Mouse (Mus musculus) CH12.LX (cell line): ENCODE data around the gene Lss. TPM values are rescaled to one million over a fixed set of nuclear protein-coding genes. Genes with fewer than 3 reads are reported as not detected.

ENCODE experiments used
- DNase-seq: peaks from one replicate; pipeline ENCODE4 v3.0.0-alpha.2; 2013; ENCODE audit errors: extremely low read depth
- H3K27ac ChIP-seq: 2 replicates; pipeline ENCODE4 v1.5.1; 2012; ENCODE audit warnings: low read depth, mild to moderate bottlenecking, control low read depth, moderate library complexity; ENCODE audit not compliant: insufficient read depth
- H3K27me3 ChIP-seq: replicated peaks from 2 replicates; pipeline ENCODE3; 2012; ENCODE audit warnings: inconsistent platforms
- H3K36me3 ChIP-seq, 2 experiments: replicated peaks in 1 of 2; 2 replicates each; pipeline versions ENCODE3 to v1.6.1; 2012; ENCODE audit warnings: inconsistent platforms in 1 of 2, low read length in 1 of 2, mild to moderate bottlenecking in 1 of 2, mixed read lengths in 1 of 2, moderate library complexity in 1 of 2; ENCODE audit not compliant: control insufficient read depth in 1 of 2, insufficient read depth in 1 of 2
- H3K4me1 ChIP-seq, 2 experiments: 2 replicates each; pipeline ENCODE4 v1.6.1; 2012; ENCODE audit warnings: inconsistent platforms in 1 of 2, moderate library complexity in 1 of 2; ENCODE audit not compliant: insufficient read depth in 2 of 2, control insufficient read depth in 1 of 2
- H3K4me2 ChIP-seq: 2 replicates; pipeline ENCODE4 v1.6.1; 2012; ENCODE audit warnings: low read depth, mild to moderate bottlenecking, control low read depth; ENCODE audit not compliant: poor library complexity, insufficient read depth, severe bottlenecking
- H3K4me3 ChIP-seq, 3 experiments: fragments of 150-350 bp in 1 of 3; sonication (generic) in 1 of 3; replicated peaks in 1 of 3; 2 replicates each; pipeline versions ENCODE3 to v1.5.1; 2011 to 2012; ENCODE audit warnings: low read depth in 2 of 3, low read length in 2 of 3, mild to moderate bottlenecking in 2 of 3, moderate library complexity in 2 of 3, control low read depth in 1 of 3, improper control_type of control experiment in 1 of 3, inconsistent platforms in 1 of 3, mixed read lengths in 1 of 3; ENCODE audit not compliant: poor library complexity in 1 of 3
- H3K79me2 ChIP-seq: replicated peaks from 2 replicates; pipeline ENCODE4 v1.6.1; 2012; ENCODE audit warnings: mild to moderate bottlenecking, moderate library complexity; ENCODE audit not compliant: control insufficient read depth, poor library complexity, insufficient read depth, severe bottlenecking; ENCODE audit errors: extremely low read depth
- H3K9ac ChIP-seq: 2 replicates; pipeline ENCODE4 v1.6.1; 2012; ENCODE audit warnings: low read depth, mild to moderate bottlenecking, control low read depth, moderate library complexity; ENCODE audit not compliant: insufficient read depth
- H3K9me3 ChIP-seq: replicated peaks from 2 replicates; pipeline ENCODE3; 2012; ENCODE audit warnings: low read length, inconsistent platforms, mixed read lengths
- BHLHE40 ChIP-seq: IDR thresholded peaks from 2 replicates; pipeline ENCODE4 v1.6.1; 2011; ENCODE audit warnings: mild to moderate bottlenecking, low read depth, low read length, improper control_type of control experiment
- E2F4 ChIP-seq: IDR thresholded peaks from 2 replicates; pipeline ENCODE4 v1.6.1; 2011; ENCODE audit warnings: low read depth, low read length, improper control_type of control experiment; ENCODE audit not compliant: insufficient replicate concordance
- ELF1 ChIP-seq: IDR thresholded peaks from 2 replicates; pipeline ENCODE4 v1.6.1; 2014; ENCODE audit warnings: low read depth, mild to moderate bottlenecking, inconsistent platforms, low read length, improper control_type of control experiment
- EP300 ChIP-seq: IDR thresholded peaks from 2 replicates; pipeline ENCODE4 v1.6.1; 2011; ENCODE audit warnings: low read length, improper control_type of control experiment
- GABPA ChIP-seq: IDR thresholded peaks from 2 replicates; pipeline ENCODE4 v1.6.1; 2012; ENCODE audit warnings: low read depth, low read length, improper control_type of control experiment, inconsistent platforms; ENCODE audit not compliant: insufficient replicate concordance
- HCFC1 ChIP-seq: IDR thresholded peaks from 2 replicates; pipeline ENCODE4 v1.6.1; 2012; ENCODE audit warnings: low read depth, mild to moderate bottlenecking, inconsistent platforms, low read length, improper control_type of control experiment
- JUND ChIP-seq: conservative IDR thresholded peaks from 2 replicates; pipeline ENCODE4 v1.6.1; 2011; ENCODE audit warnings: low read depth, low read length, improper control_type of control experiment
- KAT2A ChIP-seq: IDR thresholded peaks from 2 replicates; pipeline ENCODE4 v1.6.1; 2012; ENCODE audit warnings: low read length, improper control_type of control experiment, inconsistent platforms; ENCODE audit not compliant: insufficient replicate concordance
- MAZ ChIP-seq: IDR thresholded peaks from 2 replicates; pipeline ENCODE4 v1.6.1; 2012; ENCODE audit warnings: low read depth, mild to moderate bottlenecking, inconsistent platforms, low read length, improper control_type of control experiment, moderate library complexity
- MEF2A ChIP-seq: IDR thresholded peaks from 2 replicates; pipeline ENCODE4 v1.6.1; 2014; ENCODE audit warnings: low read depth, mild to moderate bottlenecking, inconsistent platforms, low read length, improper control_type of control experiment, borderline replicate concordance
- MXI1 ChIP-seq: IDR thresholded peaks from 2 replicates; pipeline ENCODE4 v1.6.1; 2011; ENCODE audit warnings: mild to moderate bottlenecking, low read depth, low read length, improper control_type of control experiment
- MYC ChIP-seq: IDR thresholded peaks from 2 replicates; pipeline ENCODE4 v1.6.1; 2011; ENCODE audit warnings: low read depth, mild to moderate bottlenecking, improper control_type of control experiment, low read length
- NELFE ChIP-seq: IDR thresholded peaks from 2 replicates; pipeline ENCODE4 v1.6.1; 2011; ENCODE audit warnings: low read depth, low read length, improper control_type of control experiment
- NRF1 ChIP-seq: IDR thresholded peaks from 2 replicates; pipeline ENCODE4 v1.6.1; 2014; ENCODE audit warnings: low read depth, mild to moderate bottlenecking, inconsistent platforms, low read length, improper control_type of control experiment, moderate library complexity
- PAX5 ChIP-seq: IDR thresholded peaks from 2 replicates; pipeline ENCODE4 v1.6.1; 2012; ENCODE audit warnings: low read length, inconsistent platforms, mixed read lengths
- POLR2AphosphoS2 ChIP-seq: IDR thresholded peaks from 2 replicates; pipeline ENCODE4 v1.6.1; 2011; ENCODE audit warnings: low read depth, low read length, improper control_type of control experiment
- RAD21 ChIP-seq: IDR thresholded peaks from 2 replicates; pipeline ENCODE4 v1.6.1; 2011; ENCODE audit warnings: low read depth, mild to moderate bottlenecking, low read length, improper control_type of control experiment, moderate library complexity
- SIN3A ChIP-seq: IDR thresholded peaks from 2 replicates; pipeline ENCODE4 v1.6.1; 2012; ENCODE audit warnings: low read length, improper control_type of control experiment, inconsistent platforms
- SMC3 ChIP-seq: IDR thresholded peaks from 2 replicates; pipeline ENCODE4 v1.6.1; 2011; ENCODE audit warnings: low read depth, low read length, improper control_type of control experiment
- TBP ChIP-seq: conservative IDR thresholded peaks from 2 replicates; pipeline ENCODE4 v1.6.1; 2011; ENCODE audit warnings: low read depth, low read length, improper control_type of control experiment
- UBTF ChIP-seq: IDR thresholded peaks from 2 replicates; pipeline ENCODE4 v1.6.1; 2012; ENCODE audit warnings: low read depth, mild to moderate bottlenecking, inconsistent platforms, low read length, improper control_type of control experiment, moderate library complexity
- USF2 ChIP-seq: conservative IDR thresholded peaks from 2 replicates; pipeline ENCODE4 v1.6.1; 2011; ENCODE audit warnings: low read depth, low read length, improper control_type of control experiment
- ZC3H11A ChIP-seq: IDR thresholded peaks from 2 replicates; pipeline ENCODE4 v1.6.1; 2012; ENCODE audit warnings: low read depth, mild to moderate bottlenecking, inconsistent platforms, low read length, improper control_type of control experiment
- ZMIZ1 ChIP-seq: IDR thresholded peaks from 2 replicates; pipeline ENCODE4 v1.6.1; 2012; ENCODE audit warnings: low read depth, mild to moderate bottlenecking, inconsistent platforms, low read length, improper control_type of control experiment
- dilution Hi-C: fragments of 300-500 bp; cut with MboI; formaldehyde crosslinking; loops from 2 replicates; pipeline ENCODE4 v1.14.3; 2020; ENCODE audit warnings: low sequenced_read_pairs; ENCODE audit not compliant: extremely low pct_unique_long_range_greater_than_20kb, extremely low pct_ligation_motif_present
- in situ Hi-C: fragments of 300-500 bp; cut with MboI; formaldehyde crosslinking; loops from 3 replicates; pipeline ENCODE4 v1.14.3; 2019; ENCODE audit warnings: low sequenced_read_pairs, low pct_ligation_motif_present, low pct_unique_long_range_greater_than_20kb, mixed read lengths
- polyA plus RNA-seq: library from polyadenylated mRNA; unstranded; fragments of >175 nt; gene quantifications from 2 replicates; pipeline ENCODE4 v1.2.1, GENCODE M21; 2012; ENCODE audit warnings: low read depth; ENCODE audit not compliant: insufficient read length
- total RNA-seq, 2 experiments: library from RNA; depleted of rRNA; stranded (reverse); fragments of 300-350 nt in 1 of 2; fragments of >200 nt in 1 of 2; gene quantifications; 2 replicates each; pipeline ENCODE4 v1.2.3; 2012 to 2014

The Lss gene
- total and polyA plus RNA-seq, 3 experiments = 28.8 to 89.6 (median 37.7) TPM

- no peaks in the 10 kb centered on the region for H3K4me1 ChIP-seq
- H3K9ac ChIP-seq = no peak overlapping the region
- TF ChIP-seq MYC (no peak), NELFE (no peak), ZC3H11A (no peak), MXI1 (no peak)
- TF ChIP-seq, all 38 proteins: peak for 0
- Histone ChIP-seq H3K79me2 (no peaks in the 10 kb centered on the region), H3K4me2 (no peak overlapping the region), H3K27ac (no peak overlapping the region), H3K27me3 (no peaks in the 10 kb centered on the region), H3K4me3 (no peak overlapping the region), H3K9me3 (no peaks in the 10 kb centered on the region), H3K36me3 (peaks cover 67 to 92% of the 10 kb centered on the region in 2 experiments)
- in situ Hi-C loops (no loop called here), dilution Hi-C loops (no loop called here)
- DNase-seq = no peak
Measured at GRCm38 (mm10) chr10:76497522-76497921, 33.9 kb upstream of the Lss start.

- in situ Hi-C loops (no loop called here), dilution Hi-C loops (no loop called here)
- Histone ChIP-seq H3K36me3 (peaks cover 70 to 90% of the 10 kb centered on the region in 2 experiments), H3K27me3 (no peaks in the 10 kb centered on the region), H3K4me2 (no peak overlapping the region), H3K79me2 (no peaks in the 10 kb centered on the region), H3K4me3 (no peak overlapping the region), H3K27ac (no peak overlapping the region), H3K4me1 (no peaks in the 10 kb centered on the region), H3K9me3 (no peaks in the 10 kb centered on the region), H3K9ac (no peak overlapping the region)
- no peak for DNase-seq
- TF ChIP-seq JUND (no peak), ELF1 (no peak), RAD21 (no peak), UBTF (no peak), HCFC1 (no peak), PAX5 (no peak), GABPA (no peak), SMC3 (no peak), USF2 (no peak), EP300 (no peak), MEF2A (no peak), NRF1 (no peak), MAZ (no peak), BHLHE40 (no peak), SIN3A (no peak), ZMIZ1 (no peak), E2F4 (no peak), TBP (no peak), POLR2AphosphoS2 (no peak), KAT2A (no peak)
Measured at GRCm38 (mm10) chr10:76504271-76504943, 27.0 kb upstream of the Lss start.
